Mouse (Mus musculus) frontal cortex, postnatal 36 days (tissue): Measurements from ENCODE around the gene Parva.

Experiments used
- DNase-seq, 2 experiments: peaks; one replicate each; pipeline ENCODE4 v3.0.0; 2022; ENCODE audit warnings: low spot score in 2 of 2

The Parva gene

GRCm38 (mm10) chr7:112423438-112423837, 3.9 kb upstream of the Parva start:
- DNase-seq: no peak

GRCm38 (mm10) chr7:112426811-112427210, 494 bp upstream of the Parva start:
- DNase-seq: no peak

GRCm38 (mm10) chr7:112428158-112428535, 842 bp downstream of the Parva start:
- peak; percentile 68 to 76 for DNase-seq

GRCm38 (mm10) chr7:112439846-112440245, 12.5 kb downstream of the Parva start:
- DNase-seq: no peak

- DNase-seq: no peak
Observed at GRCm38 (mm10) chr7:112444152-112444984, 17.1 kb downstream of the Parva start.

GRCm38 (mm10) chr7:112444985-112445367, 17.7 kb downstream of the Parva start:
- DNase-seq: no peak

- DNase-seq: no peak
Observed at GRCm38 (mm10) chr7:112446498-112446897, 19.2 kb downstream of the Parva start.

- DNase-seq: no peak
Observed at GRCm38 (mm10) chr7:112449954-112450700, 22.8 kb downstream of the Parva start.

GRCm38 (mm10) chr7:112452471-112452870, 25.2 kb downstream of the Parva start:
- no peak for DNase-seq

- no peak for DNase-seq
Observed at GRCm38 (mm10) chr7:112453805-112454214, 26.5 kb downstream of the Parva start.

- DNase-seq: no peak
Observed at GRCm38 (mm10) chr7:112454380-112454779, 27.1 kb downstream of the Parva start.

- DNase-seq: no peak
Observed at GRCm38 (mm10) chr7:112454951-112455350, 27.6 kb downstream of the Parva start.

GRCm38 (mm10) chr7:112455566-112456110, 28.3 kb downstream of the Parva start:
- DNase-seq: no peak

GRCm38 (mm10) chr7:112457373-112457772, 30.1 kb downstream of the Parva start:
- DNase-seq: no peak

- no peak for DNase-seq
Observed at GRCm38 (mm10) chr7:112457920-112458319, 30.6 kb downstream of the Parva start.

GRCm38 (mm10) chr7:112458440-112458839, 31.1 kb downstream of the Parva start:
- DNase-seq: no peak

GRCm38 (mm10) chr7:112463074-112463473, 35.8 kb downstream of the Parva start:
- DNase-seq: no peak

GRCm38 (mm10) chr7:112465920-112466319, 38.6 kb downstream of the Parva start:
- no peak for DNase-seq

- DNase-seq: no peak
Observed at GRCm38 (mm10) chr7:112466786-112467185, 39.5 kb downstream of the Parva start.

GRCm38 (mm10) chr7:112467687-112468111, 40.4 kb downstream of the Parva start:
- no peak for DNase-seq

- peak; percentile 83 to 85 for DNase-seq
Observed at GRCm38 (mm10) chr7:112469817-112470216, 42.5 kb downstream of the Parva start.

- no peak for DNase-seq
Observed at GRCm38 (mm10) chr7:112471316-112471715, 44.0 kb downstream of the Parva start.
